Mouse (Mus musculus) heart, adult 10 weeks (tissue): ENCODE results near the gene Olfr938. TPM values are rescaled to one million over a fixed set of nuclear protein-coding genes. Genes with fewer than 3 reads are reported as not detected.

Experiments
- polyA plus RNA-seq: library from polyadenylated mRNA; stranded (reverse); fragments of 350-450 nt; fragmentation: Illumina TruSeq; extraction: RNeasy Lipid Tissue Mini Kit (QIAGEN cat#74804); gene quantifications from one replicate; pipeline ENCODE4 v1.2.3, GENCODE M21; 2014; ENCODE audit warnings: low read depth, low replicate concordance

The Olfr938 gene
- polyA plus RNA-seq = not detected

GRCm38 (mm10) chr9:39078787-39079186 lies at the start of gene Olfr938:
Gene Olfr938 (minus strand): TSS chr9:39078887.

DNA sequence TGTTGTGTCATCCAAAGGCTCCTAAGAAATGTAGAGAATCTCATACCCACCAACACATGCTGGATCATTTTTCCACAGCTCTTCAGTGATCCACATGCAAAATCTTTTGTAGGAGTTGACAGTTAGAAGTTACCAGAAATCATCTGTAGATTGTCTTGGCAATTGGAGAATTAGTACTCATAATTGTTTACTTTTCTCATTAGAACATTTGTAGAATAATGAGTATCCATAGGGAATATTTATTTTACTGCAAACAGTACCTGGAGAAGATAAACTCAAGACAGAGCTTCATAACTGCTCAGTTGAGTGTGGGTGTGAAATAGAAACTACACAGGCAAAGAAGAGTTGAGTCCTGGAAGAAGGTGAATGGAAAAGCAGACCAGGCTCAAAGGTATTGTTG lies 49.1 kb upstream of the Olfr938 start, which contains the start of gene Olfr27:
Gene Olfr27, plus strand, starts transcription at position 301 of the 400 bp plus-strand sequence.

GRCm38 (mm10) chr9:39064851-39065250 lies 13.8 kb downstream of the Olfr938 start, which contains the start of gene Olfr937:
Gene Olfr937 (minus strand): TSS chr9:39064951.

Other genes with a start within 250 kb of the Olfr938 start
- gene Olfr924, start 234.4 kb downstream of the Olfr938 start, polyA plus RNA-seq = not detected
- not detected for gene Olfr26, start 223.8 kb downstream of the Olfr938 start, polyA plus RNA-seq
- not detected for gene Olfr926, start 201.8 kb downstream of the Olfr938 start, polyA plus RNA-seq
- not detected for gene Olfr930, start 149.1 kb downstream of the Olfr938 start, polyA plus RNA-seq
- gene Olfr933, start 106.6 kb downstream of the Olfr938 start, polyA plus RNA-seq = not detected
- not detected for gene Olfr934, start 90.6 kb downstream of the Olfr938 start, polyA plus RNA-seq
- not detected for gene Olfr935, start 79.2 kb downstream of the Olfr938 start, polyA plus RNA-seq
- not detected for gene Olfr146, start 55.5 kb downstream of the Olfr938 start, polyA plus RNA-seq
- gene Olfr937, start 13.9 kb downstream of the Olfr938 start, polyA plus RNA-seq = not detected
- not detected for gene Olfr27, start 49.2 kb upstream of the Olfr938 start, polyA plus RNA-seq
- not detected for gene Olfr943, start 87.4 kb upstream of the Olfr938 start, polyA plus RNA-seq
- not detected for gene Olfr944, start 123.0 kb upstream of the Olfr938 start, polyA plus RNA-seq
- gene Olfr1537, start 171.1 kb upstream of the Olfr938 start, polyA plus RNA-seq = not detected
- gene Olfr945, start 197.9 kb upstream of the Olfr938 start, polyA plus RNA-seq = not detected
- not detected for gene Olfr948, start 247.2 kb upstream of the Olfr938 start, polyA plus RNA-seq